Mouse (Mus musculus): Measurements from ENCODE around the gene Samd4b. TPM values are rescaled to one million over a fixed set of nuclear protein-coding genes. Genes with fewer than 3 reads are reported as not detected.

The Samd4b gene
- polyA plus RNA-seq, 2 experiments = 4.5 to 12.0 TPM

DNA sequence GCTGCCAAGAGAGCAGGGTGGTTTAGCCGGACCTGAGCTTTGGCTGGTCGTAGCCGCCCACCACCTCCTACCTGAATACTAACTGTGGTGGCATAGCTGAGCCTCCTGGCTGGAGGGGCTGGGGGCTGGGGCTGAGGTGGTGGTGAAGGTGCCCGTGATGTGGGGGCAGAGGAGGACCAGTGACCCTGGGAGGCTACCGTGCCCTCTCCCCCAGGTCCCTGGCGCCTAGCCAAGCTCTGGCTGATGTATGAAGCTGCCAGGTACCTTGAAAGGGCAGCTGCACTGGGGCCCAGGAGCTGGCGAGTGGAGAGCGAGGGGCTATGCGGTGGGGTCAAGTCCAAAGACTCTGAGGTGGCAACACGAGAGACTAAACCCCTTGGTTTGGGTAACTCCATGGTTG lies 238.1 kb downstream of the Samd4b start:
- H3K27me3 ChIP-seq (ENCODE audit: control insufficient read depth, insufficient read depth, low read length) = no peaks in the 10 kb centered on the region
- no peak overlapping the region for H3K27ac ChIP-seq
- WGBS (ENCODE audit: insufficient replicate concordance) = 72% methylated on average over 10 of the region's 10 CpGs
- H3K9ac ChIP-seq (replicated peaks) = no peak overlapping the region
- peaks cover 2% of the 10 kb centered on the region; the same call in 1 of the 2 replicates for H3K36me3 ChIP-seq (replicated peaks; ENCODE audit: control insufficient read depth, insufficient read depth, low read depth)
- ATAC-seq (ENCODE audit: insufficient read depth) (no peak), DNase-seq (ENCODE audit: low read depth in 3 of 3, low spot score in 3 of 3) (no peak)
- no peaks in the 10 kb centered on the region for H3K9me3 ChIP-seq (ENCODE audit: control insufficient read depth, low read length)
- peaks cover 0 to 10% of the 10 kb centered on the region in 2 experiments; a peak in 3 of 4 replicates for H3K4me1 ChIP-seq (replicated peaks; ENCODE audit: control insufficient read depth in 2 of 2, insufficient read depth in 2 of 2, low read length in 1 of 2)
- no peak overlapping the region for H3K4me2 ChIP-seq (ENCODE audit: low read depth)
- H3K4me3 ChIP-seq (ENCODE audit: insufficient read depth in 1 of 2, low read depth in 2 of 2, low read length in 2 of 2) = no peak overlapping the region
- no peak for TF ChIP-seq CTCF (IDR thresholded peaks at IDR 0.05; ENCODE audit: low read depth)
- TF ChIP-seq EP300 (IDR thresholded peaks at IDR 0.05; ENCODE audit: low read depth) = no peak

DNA sequence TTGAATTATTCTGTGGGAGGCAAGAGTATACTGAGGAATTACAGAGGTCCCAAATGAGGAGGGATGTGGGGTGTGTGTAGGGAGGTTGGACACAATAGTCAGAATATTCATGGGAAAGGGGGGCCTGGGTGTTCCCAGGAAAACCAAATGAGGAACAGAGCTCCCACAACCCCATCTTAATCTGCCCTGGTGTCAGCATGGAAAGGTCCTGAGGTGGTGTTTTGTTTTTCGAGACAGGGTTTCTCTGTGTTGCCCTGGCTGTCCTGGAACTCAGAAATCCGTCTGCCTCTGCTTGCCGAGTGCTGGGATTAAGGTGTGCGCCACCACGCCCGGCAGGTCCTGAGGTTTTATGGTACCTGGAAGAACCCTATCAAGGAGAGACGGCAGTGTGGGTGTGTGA lies 239.5 kb downstream of the Samd4b start:
- H3K27me3 ChIP-seq (ENCODE audit: control insufficient read depth, insufficient read depth, low read length) = no peaks in the 10 kb centered on the region
- no peaks in the 10 kb centered on the region for H3K9me3 ChIP-seq (ENCODE audit: control insufficient read depth, low read length)
- peaks cover 0 to 10% of the 10 kb centered on the region in 2 experiments; a peak in 3 of 4 replicates for H3K4me1 ChIP-seq (replicated peaks; ENCODE audit: control insufficient read depth in 2 of 2, insufficient read depth in 2 of 2, low read length in 1 of 2)
- ATAC-seq (ENCODE audit: insufficient read depth) = no peak
- no peak overlapping the region for H3K4me3 ChIP-seq (ENCODE audit: insufficient read depth in 1 of 2, low read depth in 2 of 2, low read length in 2 of 2)
- peaks cover 15% of the 10 kb centered on the region for H3K36me3 ChIP-seq (replicated peaks; ENCODE audit: control insufficient read depth, insufficient read depth, low read depth)
- no peak overlapping the region for H3K27ac ChIP-seq
- H3K4me2 ChIP-seq (ENCODE audit: low read depth) = no peak overlapping the region
- no peak overlapping the region for H3K9ac ChIP-seq (replicated peaks)
- DNase-seq (ENCODE audit: low read depth in 3 of 3, low spot score in 3 of 3) = no peak
- TF ChIP-seq CTCF (IDR thresholded peaks at IDR 0.05; ENCODE audit: low read depth) (no peak), EP300 (IDR thresholded peaks at IDR 0.05; ENCODE audit: low read depth) (no peak)
- WGBS (ENCODE audit: insufficient replicate concordance) = 55% methylated on average over 7 of the region's 7 CpGs

DNA sequence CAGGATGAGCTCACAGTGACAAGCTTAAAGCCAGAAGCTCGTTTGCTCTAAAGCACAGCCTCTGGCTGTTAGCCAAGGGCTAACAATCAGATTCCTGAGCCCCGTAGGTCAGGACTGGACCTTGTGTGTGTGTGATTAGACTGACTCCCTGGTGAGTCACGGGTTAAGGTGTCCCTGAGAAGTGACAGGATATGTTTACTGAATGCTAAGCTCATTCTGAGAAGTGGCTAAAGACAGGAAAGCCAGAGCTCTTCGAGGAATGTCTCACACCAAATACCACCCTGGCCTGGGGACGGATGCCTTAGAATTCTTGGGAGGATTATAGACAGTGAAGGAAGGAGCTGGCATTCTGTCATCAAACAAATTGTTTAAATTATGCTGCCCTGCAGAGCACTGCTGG lies 240.0 kb downstream of the Samd4b start:
- Histone ChIP-seq H3K9ac (replicated peaks) (no peak overlapping the region), H3K4me2 (ENCODE audit: low read depth) (peak overlapping the region; percentile 18; the same call in 1 of the 2 replicates), H3K36me3 (replicated peaks; ENCODE audit: control insufficient read depth, insufficient read depth, low read depth) (peaks cover 19% of the 10 kb centered on the region), H3K27ac (no peak overlapping the region; the same call in 1 of the 2 replicates), H3K4me1 (replicated peaks; ENCODE audit: control insufficient read depth in 2 of 2, insufficient read depth in 2 of 2, low read length in 1 of 2) (peaks cover 0 to 10% of the 10 kb centered on the region in 2 experiments; a peak in 3 of 4 replicates), H3K9me3 (ENCODE audit: control insufficient read depth, low read length) (no peaks in the 10 kb centered on the region), H3K27me3 (ENCODE audit: control insufficient read depth, insufficient read depth, low read length) (no peaks in the 10 kb centered on the region), H3K4me3 (ENCODE audit: insufficient read depth in 1 of 2, low read depth in 2 of 2, low read length in 2 of 2) (no peak overlapping the region)
- TF ChIP-seq EP300 (IDR thresholded peaks at IDR 0.05; ENCODE audit: low read depth) = no peak
- TF ChIP-seq CTCF (IDR thresholded peaks at IDR 0.05; ENCODE audit: low read depth) = no peak
- peak; percentile 34; the same call in 1 of the 2 replicates for ATAC-seq (ENCODE audit: insufficient read depth)
- 10% methylated on average over 5 of the region's 5 CpGs for WGBS (ENCODE audit: insufficient replicate concordance)
- no peak for DNase-seq (ENCODE audit: low read depth in 3 of 3, low spot score in 3 of 3)

DNA sequence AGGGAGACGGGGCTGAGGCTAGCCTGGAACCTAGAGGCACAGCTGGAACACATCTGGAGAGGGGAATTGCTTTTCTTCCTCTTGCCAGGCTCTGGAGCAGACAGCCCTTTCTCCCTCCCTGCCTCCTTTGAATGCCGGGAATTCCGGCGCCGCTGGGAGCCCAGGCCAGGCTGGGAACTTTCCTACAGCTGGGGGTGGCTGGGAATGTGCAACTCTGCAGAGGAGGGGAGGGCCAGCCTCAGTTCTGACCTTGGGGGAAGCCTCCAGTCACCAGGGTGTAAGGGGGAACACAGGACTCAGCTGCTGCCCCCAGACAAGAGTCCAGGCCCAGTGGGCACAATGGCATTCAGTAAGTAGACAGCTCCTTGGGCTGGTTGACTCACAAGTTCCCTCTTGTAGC lies 241.0 kb downstream of the Samd4b start:
- Histone ChIP-seq H3K9me3 (ENCODE audit: control insufficient read depth, low read length) (no peaks in the 10 kb centered on the region), H3K4me1 (replicated peaks; ENCODE audit: control insufficient read depth in 2 of 2, insufficient read depth in 2 of 2, low read length in 1 of 2) (peaks cover 1 to 13% of the 10 kb centered on the region in 2 experiments), H3K27ac (no peak overlapping the region), H3K27me3 (ENCODE audit: control insufficient read depth, insufficient read depth, low read length) (no peaks in the 10 kb centered on the region), H3K36me3 (replicated peaks; ENCODE audit: control insufficient read depth, insufficient read depth, low read depth) (peaks cover 28% of the 10 kb centered on the region), H3K9ac (replicated peaks) (no peak overlapping the region), H3K4me3 (ENCODE audit: insufficient read depth in 1 of 2, low read depth in 2 of 2, low read length in 2 of 2) (no peak overlapping the region), H3K4me2 (ENCODE audit: low read depth) (no peak overlapping the region)
- 30% methylated on average over 5 of the region's 5 CpGs for WGBS (ENCODE audit: insufficient replicate concordance)
- DNase-seq (ENCODE audit: low read depth in 3 of 3, low spot score in 3 of 3) (no peak), ATAC-seq (ENCODE audit: insufficient read depth) (no peak)
- no peak for TF ChIP-seq CTCF (IDR thresholded peaks at IDR 0.05; ENCODE audit: low read depth)
- TF ChIP-seq EP300 (IDR thresholded peaks at IDR 0.05; ENCODE audit: low read depth) = no peak

DNA sequence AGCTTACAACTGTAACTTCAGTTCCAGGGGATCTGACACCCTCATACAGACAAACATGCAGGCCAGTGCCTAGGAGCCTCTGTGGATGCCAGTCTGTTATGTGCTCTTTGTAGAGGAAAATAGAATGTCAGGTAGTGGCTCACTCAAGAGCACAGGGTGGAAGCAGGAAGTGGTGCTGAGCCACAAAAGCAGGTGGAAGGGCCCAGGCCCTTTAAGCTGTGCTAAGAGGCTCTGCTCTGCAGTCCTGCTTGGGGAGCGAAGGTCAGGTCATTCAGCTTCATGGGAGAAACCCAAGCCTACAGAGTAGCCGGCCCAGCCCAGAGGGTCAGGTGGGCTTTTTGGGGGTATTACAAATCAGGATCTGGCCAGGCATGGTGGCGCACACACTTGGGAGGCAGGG lies 242.7 kb downstream of the Samd4b start:
- Histone ChIP-seq H3K9me3 (ENCODE audit: control insufficient read depth, low read length) (no peaks in the 10 kb centered on the region), H3K4me2 (ENCODE audit: low read depth) (no peak overlapping the region), H3K4me3 (ENCODE audit: insufficient read depth in 1 of 2, low read depth in 2 of 2, low read length in 2 of 2) (no peak overlapping the region), H3K27me3 (ENCODE audit: control insufficient read depth, insufficient read depth, low read length) (no peaks in the 10 kb centered on the region), H3K27ac (no peak overlapping the region), H3K9ac (replicated peaks) (no peak overlapping the region), H3K36me3 (replicated peaks; ENCODE audit: control insufficient read depth, insufficient read depth, low read depth) (peaks cover 34% of the 10 kb centered on the region), H3K4me1 (replicated peaks; ENCODE audit: control insufficient read depth in 2 of 2, insufficient read depth in 2 of 2, low read length in 1 of 2) (peaks cover 7 to 18% of the 10 kb centered on the region in 2 experiments)
- no peak for ATAC-seq (ENCODE audit: insufficient read depth)
- 81% methylated on average over 3 of the region's 3 CpGs for WGBS (ENCODE audit: insufficient replicate concordance)
- TF ChIP-seq EP300 (IDR thresholded peaks at IDR 0.05; ENCODE audit: low read depth) = no peak
- no peak for TF ChIP-seq CTCF (IDR thresholded peaks at IDR 0.05; ENCODE audit: low read depth)
- no peak for DNase-seq (ENCODE audit: low read depth in 3 of 3, low spot score in 3 of 3)
